Mouse (Mus musculus): ENCODE data around the gene Igsf11.
"Not testable (repeated sequence)": the region's sequence is repeated elsewhere in the genome, so short reads cannot be mapped to it uniquely, and the experiment has no call there.

The Igsf11 gene

GRCm38 (mm10) chr16:38983850-38984249 is 91.4 kb downstream of the Igsf11 start:
- not testable (repeated sequence) for DNase-seq (ENCODE audit: low spot score)

DNA sequence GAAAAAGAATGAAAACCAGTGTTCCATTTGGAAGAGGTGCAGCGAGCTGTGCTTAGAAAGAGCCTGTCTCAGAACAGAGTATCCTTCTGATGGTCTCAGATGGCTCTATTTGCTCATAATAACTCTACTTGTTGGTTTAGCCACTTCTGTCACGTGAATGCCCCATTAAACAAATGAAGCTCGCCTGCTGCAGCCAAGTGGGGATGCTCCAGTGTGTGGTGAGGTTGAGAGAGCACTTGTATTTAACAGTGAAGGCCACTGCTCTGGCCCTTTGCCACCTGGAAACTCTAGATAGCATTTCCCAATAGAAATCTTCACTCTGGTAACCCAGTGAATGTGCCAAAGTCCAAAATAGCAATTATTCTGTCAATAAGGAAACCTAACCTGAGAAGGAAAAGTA is 92.9 kb downstream of the Igsf11 start:
- DNase-seq (ENCODE audit: low spot score), result no peak

GRCm38 (mm10) chr16:38986410-38986809 is 93.9 kb downstream of the Igsf11 start:
- DNase-seq (ENCODE audit: low spot score), result no peak

DNA sequence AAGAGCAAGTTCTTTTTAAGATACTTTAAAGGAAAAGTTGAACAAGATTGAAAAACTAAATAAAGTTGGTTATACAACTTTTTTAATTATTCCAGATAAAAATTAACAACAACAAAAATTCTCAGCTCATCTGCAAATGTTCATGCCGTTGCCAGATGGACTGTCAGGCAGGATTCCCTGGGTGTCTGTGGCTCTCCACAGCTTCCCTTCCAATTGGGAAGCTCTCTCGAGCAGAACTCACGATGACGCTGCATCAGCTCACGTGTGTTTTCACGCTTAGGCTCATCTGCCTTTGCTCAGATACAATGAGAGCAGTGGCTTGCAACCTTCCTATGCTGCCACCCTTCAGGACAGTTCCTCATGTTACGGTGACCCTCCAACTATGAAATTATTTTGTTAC is 101.2 kb downstream of the Igsf11 start:
- no peak for DNase-seq (ENCODE audit: low spot score)

- no peak for DNase-seq (ENCODE audit: low spot score)
These were observed 106.2 kb downstream of the Igsf11 start for GRCm38 (mm10) chr16:38998496-38999258.

DNA sequence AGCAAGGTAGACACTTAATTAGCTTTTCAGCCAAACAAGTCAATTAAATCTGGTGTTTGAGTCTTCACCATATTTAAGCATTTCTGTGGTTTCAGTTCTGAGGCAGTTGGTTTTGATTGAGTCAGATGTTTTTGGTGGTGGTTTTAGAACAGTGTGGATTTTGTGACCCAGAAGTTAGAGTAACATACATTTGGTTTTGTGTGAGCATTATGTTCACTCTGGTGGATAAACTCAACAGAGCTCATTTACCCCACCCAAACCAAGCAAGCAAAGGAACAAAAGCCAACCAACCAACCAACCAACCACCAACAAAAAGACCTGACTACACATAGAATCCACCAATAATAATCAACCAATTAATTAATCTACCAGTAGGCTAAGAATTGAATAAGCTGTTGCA is 106.8 kb downstream of the Igsf11 start:
- no peak for DNase-seq (ENCODE audit: low spot score)

DNA sequence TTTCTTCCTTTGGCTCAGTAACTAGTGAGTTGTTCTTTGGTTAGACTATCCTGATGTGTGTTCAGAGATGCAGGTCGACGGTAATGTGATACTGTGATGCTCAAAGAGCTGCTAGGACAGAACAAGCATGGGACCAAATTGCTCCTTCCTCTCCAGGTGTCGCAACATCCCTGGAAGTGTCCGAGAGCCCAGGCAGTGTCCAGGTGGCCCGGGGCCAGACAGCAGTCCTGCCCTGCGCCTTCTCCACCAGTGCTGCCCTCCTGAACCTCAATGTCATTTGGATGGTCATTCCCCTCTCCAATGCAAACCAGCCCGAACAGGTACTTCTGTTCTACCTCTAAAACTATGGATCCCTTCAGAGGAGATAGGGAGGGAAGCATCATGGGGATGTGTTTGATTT is 114.5 kb downstream of the Igsf11 start:
- DNase-seq (ENCODE audit: low spot score), result no peak

- no peak for DNase-seq (ENCODE audit: low spot score)
These were observed 127.0 kb downstream of the Igsf11 start for GRCm38 (mm10) chr16:39019449-39019848.

DNA sequence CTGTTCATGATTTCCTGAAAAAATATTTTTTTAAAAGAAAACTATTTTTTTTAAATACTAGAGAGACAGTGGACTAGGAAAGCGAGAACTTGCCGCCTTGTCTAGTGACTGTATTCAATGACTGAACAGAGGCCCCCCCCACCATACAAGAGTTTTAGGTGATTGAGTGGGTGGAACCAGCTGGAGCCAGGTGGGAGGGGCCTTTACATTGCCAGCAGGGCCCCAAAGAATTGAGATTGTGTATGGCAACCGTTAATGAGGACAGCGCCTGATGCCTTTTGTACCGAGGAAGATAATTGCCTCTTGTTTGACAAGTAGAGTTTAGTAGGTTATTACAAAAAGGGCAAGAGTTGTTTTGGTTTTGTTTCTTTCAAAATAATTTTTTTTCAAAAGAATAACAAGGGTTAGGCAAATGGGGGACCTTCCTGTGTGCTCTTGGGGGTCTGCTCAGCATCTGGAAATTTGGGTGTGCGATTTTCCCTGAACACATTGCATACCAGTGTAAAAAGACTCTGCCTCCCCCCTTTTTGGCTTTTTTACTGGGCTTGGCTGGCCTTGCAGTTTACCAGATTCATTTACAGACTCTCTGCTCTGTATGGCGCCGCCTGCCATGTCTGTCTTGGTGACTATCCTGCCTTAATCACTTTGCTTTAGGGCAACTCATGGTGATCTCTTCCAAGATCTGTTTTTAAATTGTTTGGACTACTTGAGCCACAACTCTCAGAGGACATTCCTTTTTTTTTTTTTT is 133.7 kb downstream of the Igsf11 start:
- no peak for DNase-seq (ENCODE audit: low spot score)

- no peak for DNase-seq (ENCODE audit: low spot score)
These were observed 138.9 kb downstream of the Igsf11 start for GRCm38 (mm10) chr16:39031350-39031749.

GRCm38 (mm10) chr16:39037257-39037656 is 144.8 kb downstream of the Igsf11 start:
- no peak for DNase-seq (ENCODE audit: low spot score)

DNA sequence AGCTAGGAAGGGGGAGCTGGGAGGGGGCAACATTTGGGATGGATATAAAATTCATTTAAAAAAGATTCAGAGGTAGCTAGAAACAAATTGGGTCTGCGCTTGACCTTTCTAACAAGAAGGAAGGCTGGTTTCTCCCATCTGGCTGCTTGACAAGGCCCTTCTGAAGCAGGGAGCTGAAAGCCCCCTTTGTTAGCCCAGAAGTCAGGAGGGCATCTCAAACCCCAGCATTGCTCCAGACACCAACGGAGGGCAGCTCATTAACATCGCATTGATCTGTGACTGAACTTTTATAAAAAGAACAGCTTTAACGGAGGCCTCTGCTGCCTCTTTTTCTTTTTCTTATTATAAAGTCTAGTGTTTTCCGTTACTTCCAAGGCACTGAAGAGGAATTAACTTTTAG is 151.9 kb downstream of the Igsf11 start:
- no peak for DNase-seq (ENCODE audit: low spot score)

DNA sequence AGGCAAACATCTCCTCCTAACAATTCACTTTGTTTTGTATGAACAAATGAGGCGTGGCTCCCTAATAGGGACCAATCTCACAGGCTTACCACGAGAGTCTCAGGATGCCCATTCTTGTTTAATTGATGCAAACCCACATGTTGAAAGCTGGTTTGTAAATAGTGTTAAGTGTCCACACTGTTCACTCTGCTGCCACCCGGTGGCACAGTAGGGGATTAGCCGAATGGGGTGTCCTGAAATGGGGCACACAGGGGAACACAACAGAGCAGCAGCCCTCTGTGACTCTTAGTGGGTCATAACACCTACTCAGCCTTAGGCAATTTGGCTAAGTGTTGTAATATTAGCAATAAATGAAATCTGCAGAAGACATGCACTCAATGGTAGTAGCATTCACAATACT is 156.4 kb downstream of the Igsf11 start:
- no peak for DNase-seq (ENCODE audit: low spot score)

DNA sequence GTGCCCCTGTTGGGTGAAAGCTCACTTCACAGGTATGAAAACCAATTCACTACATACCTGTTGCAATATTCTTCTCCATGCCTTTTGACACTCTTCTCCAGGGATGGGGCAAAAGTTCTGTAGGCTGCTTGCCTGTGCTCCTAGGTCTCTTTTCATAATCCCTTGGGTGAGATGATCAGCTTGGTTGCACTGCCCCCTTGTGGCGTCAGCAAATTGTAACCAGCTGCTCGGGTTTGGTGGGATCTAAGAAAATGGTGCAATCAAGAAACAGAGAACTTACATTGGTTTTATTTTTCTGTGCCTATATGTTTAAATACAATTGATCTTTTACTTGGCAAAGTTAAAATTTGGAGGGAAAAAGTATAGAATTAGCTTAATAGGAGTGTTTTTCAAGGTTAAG is 160.5 kb downstream of the Igsf11 start:
- DNase-seq (ENCODE audit: low spot score), result no peak

- DNase-seq (ENCODE audit: low spot score), result no peak
These were observed 161.3 kb downstream of the Igsf11 start for GRCm38 (mm10) chr16:39053779-39054178.

GRCm38 (mm10) chr16:39056061-39056460 is 163.6 kb downstream of the Igsf11 start:
- no peak for DNase-seq (ENCODE audit: low spot score)

- DNase-seq (ENCODE audit: low spot score), result no peak
These were observed 164.5 kb downstream of the Igsf11 start for GRCm38 (mm10) chr16:39056961-39057360.

DNA sequence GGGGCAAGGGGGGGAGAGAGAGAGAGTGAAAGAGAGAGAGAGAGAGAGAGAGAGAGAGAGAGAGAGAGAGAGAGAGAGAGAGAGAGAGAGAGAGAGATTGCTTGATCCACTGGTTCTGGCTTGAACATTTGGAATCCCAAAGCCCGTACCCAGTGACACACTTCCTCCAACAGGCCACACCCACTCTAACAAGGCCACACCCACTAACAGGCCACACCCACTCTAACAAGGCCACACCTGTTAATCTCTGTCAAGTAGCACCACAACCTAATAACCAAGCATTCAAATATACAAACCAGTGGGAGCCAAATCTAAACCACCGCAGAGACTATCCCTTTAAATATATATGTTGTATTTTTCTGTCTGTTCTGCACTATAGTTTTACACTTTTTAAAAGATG is 166.4 kb downstream of the Igsf11 start:
- no peak for DNase-seq (ENCODE audit: low spot score)

DNA sequence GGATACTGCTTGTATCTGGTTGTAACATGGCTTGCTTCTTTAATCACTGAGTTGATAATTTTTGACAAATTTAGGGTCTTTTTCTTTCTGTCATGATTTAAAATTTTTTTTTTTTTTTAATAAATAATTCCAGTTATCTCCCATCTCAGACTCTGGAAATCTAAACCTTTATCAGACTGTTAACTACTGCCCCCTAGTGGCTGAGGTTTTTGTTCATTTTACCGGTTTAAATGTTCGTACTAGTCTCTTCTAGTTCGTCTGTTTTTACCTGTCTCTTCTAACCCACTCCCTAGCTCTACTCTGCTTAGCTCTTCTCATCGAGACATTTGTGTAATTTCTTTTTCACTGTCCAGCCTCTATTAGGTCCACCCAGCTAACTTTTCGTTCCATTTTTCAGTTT is 170.1 kb downstream of the Igsf11 start:
- no peak for DNase-seq (ENCODE audit: low spot score)

GRCm38 (mm10) chr16:39065576-39065975 is 173.1 kb downstream of the Igsf11 start:
- no peak for DNase-seq (ENCODE audit: low spot score)

- DNase-seq (ENCODE audit: low spot score), result no peak
These were observed 179.0 kb downstream of the Igsf11 start for GRCm38 (mm10) chr16:39071431-39071830.

Data from T-cell, adult 2 months (primary cell).